Mouse (Mus musculus) embryonic facial prominence, embryonic 10.5 days (tissue): Measurements from ENCODE around the gene Cryba2. TPM values are rescaled to one million over a fixed set of nuclear protein-coding genes. Genes with fewer than 3 reads are reported as not detected.

Experiments
- DNase-seq: peaks from one replicate; pipeline ENCODE4 v3.0.0-alpha.2; 2017; ENCODE audit warnings: low spot score
- H3K27ac ChIP-seq: fragments of 300-500 bp; sonication (generic); replicated peaks from 2 replicates; pipeline ENCODE4 v1.5.1; 2016; ENCODE audit warnings: mild to moderate bottlenecking
- H3K27me3 ChIP-seq: fragments of 300-500 bp; sonication (generic); replicated peaks from 2 replicates; pipeline ENCODE4 v1.6.1; 2016; ENCODE audit warnings: low read depth, mild to moderate bottlenecking; ENCODE audit not compliant: poor library complexity, severe bottlenecking
- H3K36me3 ChIP-seq: fragments of 300-500 bp; sonication (generic); replicated peaks from 2 replicates; pipeline ENCODE4 v1.6.1; 2016; ENCODE audit warnings: mild to moderate bottlenecking, moderate library complexity
- H3K4me1 ChIP-seq: fragments of 300-500 bp; sonication (generic); 2 replicates; pipeline ENCODE4 v1.6.1; 2016
- H3K4me3 ChIP-seq: fragments of 300-500 bp; sonication (generic); 2 replicates; pipeline ENCODE4 v1.5.1; 2016; ENCODE audit warnings: mild to moderate bottlenecking, moderate library complexity
- H3K9me3 ChIP-seq: fragments of 300-500 bp; sonication (generic); 2 replicates; pipeline ENCODE4 v1.6.1; 2016; ENCODE audit warnings: mild to moderate bottlenecking
- WGBS: fragments of 180-500 bp; shearing (Covaris S2); methylation state at CpG from one replicate; pipeline ENCODE4 v1.1.7; 2016; 5-methylcytosine and 5-hydroxymethylcytosine counted together
- polyA plus RNA-seq: library from polyadenylated mRNA; unstranded; fragments of >200 nt; fragmentation: Nextera tagmentation; extraction: Ambion mirVana; gene quantifications from 2 replicates; pipeline ENCODE4 v1.2.1, GENCODE M21; 2016

Cryba2 gene
- polyA plus RNA-seq, 1 experiment from 2014 or later, result not detected

DNA sequence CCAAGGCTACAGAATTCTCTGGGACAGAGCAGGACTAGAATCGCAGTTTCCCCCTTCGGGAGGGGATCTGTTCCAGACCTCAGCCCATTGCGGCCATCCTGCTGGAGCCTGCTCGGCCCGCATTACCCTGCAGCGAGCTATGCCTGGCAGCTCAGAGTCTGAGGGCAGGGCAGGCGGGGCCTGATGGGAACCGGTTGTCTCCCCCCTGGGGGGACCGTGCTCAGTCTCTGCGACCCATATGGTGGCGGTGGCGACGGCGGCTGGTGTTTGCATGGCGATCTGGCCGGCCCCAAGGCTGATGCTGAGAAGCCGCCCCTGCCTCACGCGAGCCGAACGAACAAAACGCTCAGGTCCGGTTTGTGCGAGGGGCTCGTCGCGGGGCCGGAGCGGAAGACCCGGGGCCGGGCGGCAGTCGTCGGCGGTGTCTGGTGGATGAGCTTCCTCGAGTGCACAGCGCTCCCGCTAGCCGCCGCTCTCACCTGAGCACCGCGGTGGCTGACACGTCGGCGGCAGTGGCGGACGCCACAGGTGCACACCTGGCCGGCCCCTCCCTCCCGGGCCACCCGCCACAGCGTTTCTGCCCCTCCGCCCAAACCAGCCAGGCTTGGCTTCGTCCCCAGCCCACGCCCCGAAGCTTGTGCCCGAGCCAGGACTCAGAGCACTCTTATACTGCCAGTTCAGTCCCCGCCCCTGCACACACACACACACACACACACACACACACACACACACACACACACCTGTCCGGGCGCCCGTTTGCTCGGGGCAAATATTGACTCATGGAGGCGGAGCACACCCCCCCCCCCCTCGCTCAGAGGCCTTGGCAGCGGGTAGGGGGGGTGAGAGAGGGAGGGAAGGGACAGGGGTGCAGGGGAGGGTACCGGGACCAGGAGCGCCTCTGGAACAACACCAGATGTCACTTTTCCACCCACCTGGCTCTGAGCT is 7.7 kb upstream of the Cryba2 start:
- peaks cover 44% of the 10 kb centered on the region for H3K4me1 ChIP-seq
- H3K4me3 ChIP-seq, result peak overlapping the region; percentile 54
- H3K27me3 ChIP-seq, result peaks cover 99% of the 10 kb centered on the region
- whole genome bisulfite sequencing, result 1% methylated on average over 65 of the region's 66 CpGs
- H3K36me3 ChIP-seq, result no peaks in the 10 kb centered on the region
- H3K27ac ChIP-seq, result no peak overlapping the region
- DNase-seq, result peak; percentile 54
- H3K9me3 ChIP-seq, result no peaks in the 10 kb centered on the region

DNA sequence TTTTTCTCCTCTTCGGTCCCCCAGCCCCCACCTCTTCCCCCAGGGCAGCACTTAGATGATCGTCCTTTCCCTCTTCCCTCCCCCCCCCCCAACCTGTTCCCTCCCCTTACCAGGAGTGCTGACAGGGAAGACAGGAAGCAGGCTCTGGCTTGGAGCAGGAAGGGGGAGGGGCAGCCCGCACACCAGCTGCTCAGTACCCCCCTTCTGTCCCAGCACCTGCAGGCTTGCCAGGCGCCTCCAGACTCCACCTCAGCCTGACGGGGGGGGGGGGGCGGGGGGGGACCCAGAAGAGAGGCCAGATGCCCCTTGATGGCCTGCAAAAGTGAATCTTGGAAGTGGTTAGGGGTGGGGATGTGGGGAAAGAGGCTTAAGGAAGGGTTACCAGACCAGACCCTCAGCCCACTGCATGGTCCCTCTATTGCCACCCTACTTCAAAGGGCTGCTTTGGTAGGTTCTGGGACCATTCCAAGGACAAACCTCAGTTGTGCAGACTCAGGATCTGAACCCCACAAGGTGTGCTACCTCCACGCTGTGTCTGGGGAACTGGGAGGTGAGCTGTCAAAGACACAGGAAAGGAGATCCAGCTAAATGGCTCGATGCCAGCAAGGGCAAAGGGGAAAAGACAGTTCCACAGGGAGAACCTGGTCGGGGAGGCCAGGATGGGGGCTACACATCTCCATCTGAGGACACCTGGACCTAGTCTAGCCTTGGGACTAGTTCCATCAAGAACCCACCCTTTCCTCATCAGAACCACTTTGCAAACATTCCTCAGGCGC is 5.9 kb upstream of the Cryba2 start:
- peak; percentile 36 for DNase-seq
- peaks cover 100% of the 10 kb centered on the region for H3K27me3 ChIP-seq
- H3K36me3 ChIP-seq, result no peaks in the 10 kb centered on the region
- H3K4me3 ChIP-seq, result peak overlapping the region; percentile 5; the same call in 1 of the 2 replicates
- no peak overlapping the region for H3K27ac ChIP-seq
- WGBS, result 3% methylated on average over 10 of the region's 10 CpGs
- peaks cover 44% of the 10 kb centered on the region for H3K4me1 ChIP-seq
- no peaks in the 10 kb centered on the region for H3K9me3 ChIP-seq

DNA sequence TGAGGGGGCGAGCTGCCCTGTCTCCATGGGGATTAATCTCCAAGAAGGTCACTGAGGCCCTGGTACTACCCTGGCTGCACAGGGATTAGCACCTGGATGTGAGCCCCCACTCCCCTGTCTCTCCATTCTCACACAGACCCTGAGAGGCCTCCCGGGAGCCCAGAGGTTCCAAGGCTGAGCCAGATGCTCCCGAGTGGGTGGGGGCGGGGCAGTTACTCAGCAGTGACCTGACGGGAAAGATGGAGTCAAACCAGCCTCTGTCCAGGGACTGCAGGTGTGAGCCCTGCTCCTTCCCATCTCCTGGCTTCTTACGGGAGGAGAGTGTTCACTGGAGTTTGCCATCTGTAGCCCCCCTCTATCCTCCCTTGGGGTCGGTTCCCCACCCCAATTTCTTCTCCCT is 5.0 kb upstream of the Cryba2 start:
- Histone ChIP-seq H3K36me3 (no peaks in the 10 kb centered on the region), H3K4me1 (peaks cover 45% of the 10 kb centered on the region), H3K27ac (no peak overlapping the region; the same call in 1 of the 2 replicates), H3K9me3 (no peaks in the 10 kb centered on the region), H3K27me3 (peaks cover 100% of the 10 kb centered on the region), H3K4me3 (no peak overlapping the region)
- under 1% methylated on average over 7 of the region's 7 CpGs for WGBS
- peak; percentile 36 for DNase-seq

DNA sequence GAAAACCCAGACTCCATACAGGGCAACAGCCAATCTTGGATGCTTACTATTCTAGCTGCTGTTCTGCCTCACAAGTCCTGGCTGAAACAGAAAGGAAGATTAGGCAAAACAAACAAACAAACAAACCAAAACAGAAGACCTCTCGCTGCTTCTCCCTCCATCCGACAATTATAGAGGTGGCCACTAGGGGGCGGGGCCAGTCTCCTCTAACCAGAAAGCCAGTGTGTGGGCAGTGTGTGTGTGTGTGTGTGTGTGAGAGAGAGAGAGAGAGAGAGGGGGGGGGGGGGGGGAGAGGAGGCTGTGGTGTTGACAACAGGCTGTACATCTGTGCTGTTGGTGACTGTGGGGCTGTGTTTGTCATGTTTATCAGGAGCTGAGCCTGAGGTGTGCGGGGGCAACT is 2.0 kb upstream of the Cryba2 start:
- Histone ChIP-seq H3K27ac (no peak overlapping the region), H3K27me3 (peaks cover 100% of the 10 kb centered on the region), H3K9me3 (no peaks in the 10 kb centered on the region), H3K36me3 (no peaks in the 10 kb centered on the region), H3K4me1 (peaks cover 38% of the 10 kb centered on the region), H3K4me3 (no peak overlapping the region)
- WGBS, result 19% methylated on average over 4 of the region's 4 CpGs
- peak; percentile 80 for DNase-seq

GRCm38 (mm10) chr1:74892351-74893133 is 401 bp downstream of the Cryba2 start:
- H3K27me3 ChIP-seq, result peaks cover 100% of the 10 kb centered on the region
- H3K4me1 ChIP-seq, result peaks cover 15% of the 10 kb centered on the region
- H3K4me3 ChIP-seq, result peak overlapping the region; percentile 23; the same call in 1 of the 2 replicates
- no peak overlapping the region for H3K27ac ChIP-seq
- no peaks in the 10 kb centered on the region for H3K9me3 ChIP-seq
- WGBS, result 2% methylated on average over 39 of the region's 39 CpGs
- peak; percentile 34 for DNase-seq
- H3K36me3 ChIP-seq, result no peaks in the 10 kb centered on the region

GRCm38 (mm10) chr1:74891513-74891912 is 1.4 kb downstream of the Cryba2 start:
- H3K27me3 ChIP-seq, result peaks cover 100% of the 10 kb centered on the region
- H3K4me1 ChIP-seq, result peaks cover 8% of the 10 kb centered on the region
- 4% methylated on average over 8 of the region's 8 CpGs for WGBS
- no peak overlapping the region for H3K4me3 ChIP-seq
- DNase-seq, result peak; percentile 80
- H3K36me3 ChIP-seq, result no peaks in the 10 kb centered on the region
- no peaks in the 10 kb centered on the region for H3K9me3 ChIP-seq
- H3K27ac ChIP-seq, result no peak overlapping the region

GRCm38 (mm10) chr1:74885369-74886042 is 7.4 kb downstream of the Cryba2 start, which contains the start of gene Fev:
Fev (minus strand) TSS chr1:74885419.
- Histone ChIP-seq H3K4me1 (peaks cover 32% of the 10 kb centered on the region), H3K9me3 (no peaks in the 10 kb centered on the region), H3K27me3 (peaks cover 100% of the 10 kb centered on the region), H3K4me3 (peak within 1 kb of the TSS; percentile 48), H3K36me3 (no peaks in the 10 kb centered on the region), H3K27ac (no peak within 1 kb of the TSS)
- WGBS, result under 1% methylated on average over 43 of the region's 43 CpGs
- DNase-seq, result peak; percentile 46

DNA sequence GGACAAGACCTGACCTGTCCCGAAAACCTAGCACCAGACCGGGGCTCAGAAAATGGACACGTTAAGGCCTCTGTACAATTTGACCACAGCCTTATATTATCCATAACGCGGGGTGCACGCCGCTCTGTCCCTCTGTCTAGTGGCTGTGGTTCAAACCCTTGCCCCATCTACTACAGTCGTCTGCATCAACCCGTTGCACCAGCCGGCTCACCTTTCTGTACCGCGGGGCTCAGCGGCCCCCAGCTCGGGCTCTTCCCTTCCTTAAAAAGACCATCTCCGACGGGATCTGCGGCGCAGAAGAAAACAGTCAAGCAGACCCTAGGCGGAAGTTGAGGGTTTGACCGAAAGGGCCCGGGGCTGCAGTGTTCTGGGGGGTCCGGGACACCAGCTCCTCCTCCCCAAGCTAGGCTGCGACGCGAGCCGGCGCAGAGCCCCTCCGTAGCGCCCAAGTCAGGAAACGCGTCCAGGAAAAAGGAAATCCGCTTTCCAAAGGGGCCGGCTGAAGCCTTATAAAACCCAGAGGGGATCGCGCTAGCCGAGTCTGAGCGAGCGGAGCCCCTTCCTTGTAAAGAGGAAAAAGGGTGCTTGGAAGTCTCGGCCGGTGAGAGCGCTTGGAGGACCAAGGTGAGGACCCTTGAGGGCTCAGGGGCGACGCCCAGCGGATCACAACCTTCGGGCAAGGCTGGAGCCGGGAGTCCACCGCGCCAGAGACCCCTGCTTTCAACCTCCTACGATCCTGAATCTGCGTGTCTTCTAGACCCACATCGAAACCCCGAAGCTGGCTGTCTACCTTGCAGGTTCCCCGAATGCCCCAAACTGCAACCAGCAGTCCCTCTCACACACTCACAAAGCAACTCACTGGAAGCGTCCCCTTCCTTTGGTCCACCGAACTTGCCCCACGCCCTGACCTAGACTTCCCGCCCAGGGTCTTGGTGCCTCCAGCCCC is 8.5 kb downstream of the Cryba2 start:
- no peak overlapping the region for H3K27ac ChIP-seq
- H3K27me3 ChIP-seq, result peaks cover 100% of the 10 kb centered on the region
- H3K9me3 ChIP-seq, result no peaks in the 10 kb centered on the region
- WGBS, result under 1% methylated on average over 57 of the region's 57 CpGs
- H3K4me1 ChIP-seq, result peaks cover 32% of the 10 kb centered on the region
- no peaks in the 10 kb centered on the region for H3K36me3 ChIP-seq
- peak; percentile 55 for DNase-seq
- peak overlapping the region; percentile 48 for H3K4me3 ChIP-seq

DNA sequence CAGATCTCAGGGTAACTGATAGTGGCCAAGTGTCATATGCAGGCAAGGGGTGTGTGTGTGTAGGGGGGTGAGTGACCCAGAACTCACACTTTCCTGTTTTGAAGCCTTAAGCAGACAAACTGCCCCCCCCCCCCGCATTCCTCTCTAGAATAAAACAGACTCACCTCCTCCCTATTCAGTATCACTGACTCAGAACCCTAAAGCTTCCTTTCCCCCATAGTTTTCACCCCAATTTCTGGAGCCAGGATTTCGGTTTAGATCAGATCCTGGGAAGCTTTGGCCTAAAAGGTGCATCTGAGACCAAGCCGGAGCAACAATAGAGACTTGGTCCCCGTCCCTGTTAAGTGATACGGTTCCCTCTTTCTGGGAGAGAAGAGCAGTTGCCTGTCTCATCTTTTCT is 9.5 kb downstream of the Cryba2 start:
- 3% methylated on average over 5 of the region's 5 CpGs for WGBS
- H3K4me1 ChIP-seq, result peaks cover 32% of the 10 kb centered on the region
- no peaks in the 10 kb centered on the region for H3K9me3 ChIP-seq
- H3K27me3 ChIP-seq, result peaks cover 100% of the 10 kb centered on the region
- no peaks in the 10 kb centered on the region for H3K36me3 ChIP-seq
- DNase-seq, result no peak
- no peak overlapping the region for H3K4me3 ChIP-seq
- H3K27ac ChIP-seq, result no peak overlapping the region

DNA sequence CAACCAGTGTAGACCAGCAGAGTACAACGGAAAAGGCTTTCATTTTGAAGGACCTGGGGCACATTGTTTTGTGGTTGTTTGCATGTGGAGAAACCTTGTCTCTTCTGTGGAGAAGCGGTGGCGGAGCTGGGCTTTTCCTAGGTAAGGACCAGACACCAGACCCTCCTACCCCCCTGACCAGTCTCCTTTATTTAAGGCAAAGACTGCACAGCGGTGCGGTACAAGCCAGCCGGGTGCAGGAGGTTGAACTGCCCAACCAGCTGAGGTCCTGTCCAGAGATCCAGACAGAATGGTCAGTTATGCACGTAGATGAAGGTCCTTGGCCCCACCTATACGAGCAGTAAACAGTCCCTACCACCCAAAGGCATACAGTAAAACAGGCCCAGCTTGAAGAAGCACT is 10.1 kb downstream of the Cryba2 start:
- WGBS, result under 1% methylated on average over 8 of the region's 8 CpGs
- DNase-seq, result peak; percentile 33
- Histone ChIP-seq H3K9me3 (no peaks in the 10 kb centered on the region), H3K4me3 (0 out of 2 replicates have a peak overlapping the region, but pooled peaks have one; percentile 48), H3K36me3 (no peaks in the 10 kb centered on the region), H3K27ac (no peak overlapping the region), H3K4me1 (peaks cover 32% of the 10 kb centered on the region), H3K27me3 (peaks cover 100% of the 10 kb centered on the region)
